Mouse (Mus musculus) bone marrow, adult 2 months (tissue): Measurements from ENCODE around the gene Sox2.

Source experiments
- CTCF ChIP-seq: fragments of 200-500 bp; IDR thresholded peaks from 2 replicates; pipeline ENCODE4 v1.5.1; 2011; ENCODE audit warnings: low read length, control low read depth; ENCODE audit not compliant: control insufficient read depth, insufficient read depth
- POLR2A ChIP-seq: fragments of 200-500 bp; IDR thresholded peaks from 2 replicates; pipeline ENCODE4 v1.6.1; 2011; ENCODE audit warnings: low read depth, mild to moderate bottlenecking, control low read depth, low read length, borderline replicate concordance; ENCODE audit not compliant: control insufficient read depth

DNA sequence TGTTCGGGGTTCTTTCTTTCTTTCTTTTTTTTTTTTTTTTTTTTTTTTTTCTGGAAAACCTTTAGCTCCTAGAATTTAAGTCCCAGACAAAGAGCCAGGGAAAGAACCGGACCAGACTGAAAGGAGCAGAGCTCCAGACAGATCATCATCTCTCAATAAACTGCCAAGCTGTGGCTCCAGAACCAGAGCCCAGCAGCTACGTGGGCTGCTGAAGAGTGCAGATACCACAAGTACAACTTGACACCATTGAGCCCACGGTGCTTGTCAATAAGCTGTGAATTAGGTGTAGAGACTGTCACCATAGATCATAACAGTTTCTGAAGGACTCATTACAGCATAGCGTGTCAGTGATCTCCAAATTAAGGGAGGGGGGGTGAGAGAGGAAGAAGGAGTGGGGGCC lies 7.1 kb upstream of the Sox2 start:
- no peak for TF ChIP-seq CTCF
- no peak for TF ChIP-seq POLR2A
